Mouse (Mus musculus) kidney, postnatal 0 days (tissue): ENCODE data around the gene Cdkn1b. TPM values are rescaled to one million over a fixed set of nuclear protein-coding genes. Genes with fewer than 3 reads are reported as not detected.
A peak's percentile ranks its signal among the peaks of the same experiment; 100 is the strongest.

ENCODE experiments used
- ATAC-seq: fragments of 200-750 bp; cut with Nextera tagmentation; replicated peaks from 2 replicates; pipeline ENCODE4 v1.8.0; 2017; ENCODE audit warnings: low read depth, moderate number of reproducible peaks, moderate TSS enrichment, moderate library complexity; ENCODE audit not compliant: low FRiP score
- DNase-seq: peaks from one replicate; pipeline ENCODE4 v3.0.0-alpha.2; 2016; ENCODE audit warnings: low spot score
- H3K27ac ChIP-seq: fragments of 300-500 bp; sonication (generic); 2 replicates; pipeline ENCODE4 v1.5.1; 2014; ENCODE audit warnings: mild to moderate bottlenecking
- H3K27me3 ChIP-seq: fragments of 300-500 bp; sonication (generic); 2 replicates; pipeline ENCODE4 v1.6.1; 2014; ENCODE audit warnings: low read length, mixed read lengths; ENCODE audit not compliant: insufficient read depth
- H3K36me3 ChIP-seq: fragments of 300-500 bp; sonication (generic); 2 replicates; pipeline ENCODE4 v1.6.1; 2014; ENCODE audit warnings: low read length, mixed read lengths; ENCODE audit not compliant: insufficient read depth
- H3K4me1 ChIP-seq: fragments of 300-500 bp; sonication (generic); replicated peaks from 2 replicates; pipeline ENCODE4 v1.6.1; 2014; ENCODE audit warnings: antibody characterized with exemption, low read length, mixed read lengths; ENCODE audit not compliant: insufficient read depth
- H3K4me2 ChIP-seq: fragments of 300-500 bp; sonication (generic); 2 replicates; pipeline ENCODE4 v1.6.1; 2014; ENCODE audit warnings: mild to moderate bottlenecking, low read length, moderate library complexity, mixed read lengths
- H3K4me3 ChIP-seq: fragments of 300-500 bp; sonication (generic); replicated peaks from 2 replicates; pipeline ENCODE4 v1.5.1; 2014; ENCODE audit warnings: low read depth, low read length
- H3K9ac ChIP-seq: fragments of 300-500 bp; sonication (generic); 2 replicates; pipeline ENCODE4 v1.6.1; 2014; ENCODE audit warnings: low read depth, low read length
- H3K9me3 ChIP-seq: fragments of 300-500 bp; sonication (generic); replicated peaks from 2 replicates; pipeline ENCODE4 v1.6.1; 2016; ENCODE audit warnings: low read length, inconsistent platforms, mixed read lengths
- CTCF ChIP-seq: IDR thresholded peaks from 2 replicates; pipeline ENCODE4 v1.5.1; 2016; ENCODE audit warnings: antibody characterized with exemption, low read depth, mild to moderate bottlenecking, moderate library complexity
- WGBS: fragments of 180-500 bp; shearing (Covaris S2); extraction: QIAGEN DNeasy Blood & Tissue Kit; methylation state at CpG from one replicate; pipeline ENCODE4 v1.1.7; 2014; 5-methylcytosine and 5-hydroxymethylcytosine counted together
- polyA plus RNA-seq: library from polyadenylated mRNA; unstranded; fragments of >200 nt; fragmentation: Nextera tagmentation; extraction: Ambion mirVana; gene quantifications from 2 replicates; pipeline ENCODE4 v1.2.1, GENCODE M21; 2015

Gene Cdkn1b
- polyA plus RNA-seq, 1 experiment from 2014 or later = 25.1 TPM

DNA sequence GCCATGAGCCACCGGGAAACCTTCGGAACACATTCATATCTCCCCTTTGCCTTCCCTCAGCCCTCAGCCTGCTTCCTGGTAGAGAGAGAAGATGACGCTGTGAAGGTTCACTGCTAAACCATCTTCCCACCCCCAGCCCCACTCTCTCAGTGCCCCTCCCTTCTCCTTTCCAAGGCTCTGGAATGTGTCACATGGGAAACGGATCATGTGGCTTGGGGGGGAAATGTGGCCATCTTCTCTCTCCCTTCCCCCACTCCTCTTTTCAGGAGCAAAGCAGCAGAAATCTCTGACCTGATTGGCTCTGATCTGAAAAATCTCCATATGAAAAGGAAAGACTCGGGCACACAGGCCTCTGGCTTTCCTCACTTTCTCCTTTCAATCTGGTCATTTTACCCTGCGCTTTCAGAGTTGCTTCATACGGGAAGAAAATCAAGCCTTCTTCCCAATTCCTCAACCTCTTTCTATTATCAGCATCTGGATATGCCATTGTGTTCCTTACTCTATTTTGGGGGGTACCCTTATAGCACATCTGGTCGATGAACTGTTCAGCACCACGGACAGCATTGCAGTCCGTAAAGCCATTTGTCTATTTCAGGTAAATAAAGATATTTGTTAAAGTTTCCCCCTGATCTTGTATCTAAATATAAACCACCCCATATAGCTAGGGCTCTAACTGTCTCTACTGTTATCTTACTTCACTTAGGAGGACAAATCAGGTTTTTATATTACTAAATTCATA is 32.3 kb upstream of the Cdkn1b start:
- DNase-seq = peak; percentile 85
- Histone ChIP-seq H3K9ac (no peak overlapping the region), H3K4me2 (peak overlapping the region; percentile 47), H3K27ac (no peak overlapping the region), H3K9me3 (no peaks in the 10 kb centered on the region), H3K4me1 (peaks cover 4% of the 10 kb centered on the region; the same call in 1 of the 2 replicates), H3K36me3 (no peaks in the 10 kb centered on the region), H3K27me3 (no peaks in the 10 kb centered on the region), H3K4me3 (peak overlapping the region; percentile 7; the same call in 1 of the 2 replicates)
- no peak for TF ChIP-seq CTCF
- ATAC-seq = peak; percentile 79
- 7% methylated on average over 10 of the region's 10 CpGs for WGBS

DNA sequence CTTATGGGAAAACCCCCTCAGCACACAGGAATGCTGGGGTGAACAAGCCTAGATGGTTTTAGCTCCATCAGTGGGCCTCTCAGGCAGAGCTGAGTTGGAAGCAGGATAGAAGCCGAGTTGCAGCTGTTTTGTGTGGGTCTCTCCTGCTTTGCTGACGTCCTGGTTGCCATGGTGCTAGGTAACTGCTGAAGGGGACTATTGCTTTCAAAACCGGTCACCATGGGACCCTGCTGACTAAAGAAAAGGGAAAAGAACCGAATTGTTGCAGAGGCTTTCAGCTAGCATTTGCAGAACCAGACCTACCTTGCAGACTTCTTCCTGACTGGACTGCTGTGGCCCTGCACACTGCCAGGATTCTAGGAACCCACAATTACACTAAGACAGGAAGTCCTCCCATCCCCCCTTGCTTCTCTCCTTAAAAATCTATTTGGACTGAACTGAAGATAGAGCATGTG is 31.6 kb upstream of the Cdkn1b start:
- no peak overlapping the region for H3K4me2 ChIP-seq
- 4% methylated on average over 4 of the region's 4 CpGs for WGBS

DNA sequence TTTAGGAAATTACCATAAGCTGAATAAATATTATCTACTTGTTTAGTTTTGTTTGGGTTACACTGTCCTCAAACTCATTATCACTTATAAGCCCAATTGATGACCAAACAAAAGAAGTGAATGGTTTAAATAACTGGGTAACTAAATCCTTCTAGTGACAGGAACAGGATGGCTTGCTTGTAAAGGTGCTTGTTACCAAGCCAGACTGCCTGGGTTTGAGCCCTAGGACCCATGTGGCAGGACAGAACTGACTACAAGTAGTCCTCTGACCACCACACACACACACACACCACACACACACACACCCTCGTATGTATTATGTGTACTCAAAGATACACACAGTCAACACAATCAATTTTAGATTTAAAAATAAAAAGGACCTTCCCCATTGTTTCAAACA is 30.4 kb upstream of the Cdkn1b start:
- Histone ChIP-seq H3K4me2 (no peak overlapping the region), H3K4me3 (no peak overlapping the region), H3K36me3 (no peaks in the 10 kb centered on the region), H3K27me3 (no peaks in the 10 kb centered on the region), H3K9me3 (no peaks in the 10 kb centered on the region), H3K4me1 (peaks cover 4% of the 10 kb centered on the region; the same call in 1 of the 2 replicates), H3K27ac (no peak overlapping the region), H3K9ac (no peak overlapping the region)
- no peak for TF ChIP-seq CTCF
- DNase-seq = no peak
- WGBS = 96% methylated on average over 1 of the region's 1 CpGs
- ATAC-seq = no peak

More for the DNA sequence above, 31.6 kb upstream of the Cdkn1b start:
- no peak for TF ChIP-seq CTCF
- H3K27me3 ChIP-seq = no peaks in the 10 kb centered on the region
- H3K36me3 ChIP-seq = no peaks in the 10 kb centered on the region
- ATAC-seq (no peak), DNase-seq (no peak)
- H3K4me1 ChIP-seq = peaks cover 4% of the 10 kb centered on the region; the same call in 1 of the 2 replicates
- no peak overlapping the region for H3K27ac ChIP-seq
- no peak overlapping the region for H3K9ac ChIP-seq
- H3K9me3 ChIP-seq = no peaks in the 10 kb centered on the region
- H3K4me3 ChIP-seq = no peak overlapping the region

- no peak overlapping the region for H3K4me2 ChIP-seq
- TF ChIP-seq CTCF = no peak
These were observed 29.8 kb upstream of the Cdkn1b start for GRCm38 (mm10) chr6:134890436-134890835.

DNA sequence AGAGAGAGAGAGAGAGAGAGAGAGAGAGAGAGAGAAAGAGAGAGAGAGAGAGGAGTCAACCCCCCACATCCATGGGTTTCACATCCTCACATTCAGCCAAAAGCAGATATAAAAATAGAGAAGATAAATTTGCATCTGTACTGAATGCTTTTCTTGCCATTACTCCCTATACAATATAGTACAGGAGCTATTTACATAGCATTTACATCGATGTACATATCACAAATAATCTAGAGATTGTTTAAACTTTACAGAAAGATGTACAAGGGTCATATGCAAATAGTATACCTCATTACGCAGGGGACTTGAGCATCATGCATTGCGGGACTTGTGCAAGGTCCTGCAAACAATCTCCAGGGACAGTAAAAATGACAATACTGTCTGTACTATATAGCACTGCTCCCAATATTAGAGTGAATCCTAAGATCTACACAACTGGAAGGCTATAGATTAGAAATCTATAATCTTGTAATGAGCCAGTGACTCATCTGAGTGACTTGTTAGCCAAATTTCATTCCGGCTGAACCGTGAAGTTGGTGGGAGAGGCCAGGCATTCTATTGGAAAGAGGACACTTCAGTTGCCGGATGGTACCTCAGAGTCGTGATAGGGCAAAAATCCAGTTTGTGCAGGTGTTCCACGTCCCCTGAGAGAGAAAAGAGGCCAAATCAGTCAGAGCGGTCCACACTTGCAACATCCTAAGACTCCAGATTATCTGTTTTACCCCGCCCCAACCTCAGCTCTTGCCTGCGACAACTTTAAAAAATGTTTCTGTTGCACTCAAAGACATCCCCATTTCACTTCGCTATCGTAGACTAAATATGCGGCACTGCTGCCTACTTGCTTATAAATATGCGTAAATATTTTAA is 23.4 kb upstream of the Cdkn1b start:
- peak overlapping the region; percentile 45 for H3K4me3 ChIP-seq
- 0 out of 2 replicates have a peak, but pooled peaks cover 3% of the 10 kb centered on the region for H3K4me1 ChIP-seq
- DNase-seq (no peak), ATAC-seq (no peak)
- H3K36me3 ChIP-seq = no peaks in the 10 kb centered on the region
- H3K27me3 ChIP-seq = no peaks in the 10 kb centered on the region
- no peak for TF ChIP-seq CTCF
- peak overlapping the region; percentile 70 for H3K4me2 ChIP-seq
- WGBS = 52% methylated on average over 15 of the region's 15 CpGs
- no peaks in the 10 kb centered on the region for H3K9me3 ChIP-seq
- peak overlapping the region; percentile 75 for H3K9ac ChIP-seq
- H3K27ac ChIP-seq = 0 out of 2 replicates have a peak overlapping the region, but pooled peaks have one; percentile 99

More at GRCm38 (mm10) chr6:134890436-134890835, 29.8 kb upstream of the Cdkn1b start:
- Histone ChIP-seq H3K27ac (no peak overlapping the region), H3K27me3 (no peaks in the 10 kb centered on the region), H3K4me3 (no peak overlapping the region), H3K9me3 (no peaks in the 10 kb centered on the region), H3K9ac (no peak overlapping the region), H3K36me3 (no peaks in the 10 kb centered on the region), H3K4me1 (peaks cover 4% of the 10 kb centered on the region; the same call in 1 of the 2 replicates)
- no peak for DNase-seq
- WGBS = 65% methylated on average over 7 of the region's 7 CpGs
- no peak for ATAC-seq

- H3K4me2 ChIP-seq = peak overlapping the region; percentile 70
- H3K9ac ChIP-seq = peak overlapping the region; percentile 75
- H3K27ac ChIP-seq = peak overlapping the region; percentile 99
- DNase-seq = peak; percentile 96
- H3K36me3 ChIP-seq = no peaks in the 10 kb centered on the region
- whole genome bisulfite sequencing = under 1% methylated on average over 38 of the region's 38 CpGs
- peak; percentile 91 for ATAC-seq
- no peaks in the 10 kb centered on the region for H3K27me3 ChIP-seq
- no peak for TF ChIP-seq CTCF
- H3K4me1 ChIP-seq = 0 out of 2 replicates have a peak, but pooled peaks cover 3% of the 10 kb centered on the region
- H3K9me3 ChIP-seq = no peaks in the 10 kb centered on the region
- peak overlapping the region; percentile 45 for H3K4me3 ChIP-seq
These were observed 22.6 kb upstream of the Cdkn1b start for GRCm38 (mm10) chr6:134897443-134898094.
